Mouse (Mus musculus) gastrocnemius, adult 2 months (tissue): Measurements from ENCODE around the gene Dis3l. TPM values are rescaled to one million over a fixed set of nuclear protein-coding genes. Genes with fewer than 3 reads are reported as not detected.
"Not testable (repeated sequence)": the region's sequence is repeated elsewhere in the genome, so short reads cannot be mapped to it uniquely, and the experiment has no call there.

Experiments
- DNase-seq: peaks from one replicate; pipeline ENCODE4 v3.0.0; 2022
- H3K27ac ChIP-seq: fragments of 200-600 bp; 2 replicates; pipeline ENCODE4 v1.8.1; 2022; ENCODE audit warnings: mild to moderate bottlenecking
- H3K4me3 ChIP-seq: fragments of 200-600 bp; 2 replicates; pipeline ENCODE4 v1.8.1; 2022; ENCODE audit warnings: mild to moderate bottlenecking, moderate library complexity
- CTCF ChIP-seq: fragments of 200-600 bp; IDR thresholded peaks from 2 replicates; pipeline ENCODE4 v1.8.1; 2022; ENCODE audit warnings: antibody characterized with exemption, mild to moderate bottlenecking, moderate library complexity
- intact Hi-C: fragments of 180-260 bp; cut with DNase I; formaldehyde crosslinking; loops from one replicate; pipeline ENCODE4 v1.15.1; 2025
- total RNA-seq, 2 experiments: library from RNA; stranded (reverse); gene quantifications; 2 replicates each; pipeline ENCODE4 v1.2.3; 2021

The Dis3l gene
- total RNA-seq, 2 experiments from 2014 or later: 21.0 to 26.9 TPM

- no peak for TF ChIP-seq CTCF
- Histone ChIP-seq H3K4me3 (no peak overlapping the region), H3K27ac (no peak overlapping the region)
- intact Hi-C loops: no loop called here
- no peak for DNase-seq
These were observed 34.4 kb downstream of the Dis3l start for GRCm38 (mm10) chr9:64306476-64307312.

- H3K27ac ChIP-seq, H3K4me3 ChIP-seq, intact Hi-C loops, DNase-seq: not testable (repeated sequence)
These were observed 38.0 kb downstream of the Dis3l start for GRCm38 (mm10) chr9:64303086-64303485.

- intact Hi-C loops: no loop called here
- Histone ChIP-seq H3K4me3 (peak overlapping the region; percentile 92), H3K27ac (peak overlapping the region; percentile 90; the same call in 1 of the 2 replicates)
These were observed 58.6 kb downstream of the Dis3l start for GRCm38 (mm10) chr9:64282404-64282987.

GRCm38 (mm10) chr9:64281781-64282178 lies 59.3 kb downstream of the Dis3l start:
- Histone ChIP-seq H3K27ac (peak overlapping the region; percentile 90), H3K4me3 (peak overlapping the region; percentile 92)
- DNase-seq: no peak
- intact Hi-C loops: no loop called here
- TF ChIP-seq CTCF: no peak

More at GRCm38 (mm10) chr9:64282404-64282987, 58.6 kb downstream of the Dis3l start:
- TF ChIP-seq CTCF: no peak
- DNase-seq: no peak

- Histone ChIP-seq H3K27ac (peak within 1 kb of the TSS; percentile 90), H3K4me3 (peak within 1 kb of the TSS; percentile 92)
- peak; percentile 98 for DNase-seq
- TF ChIP-seq CTCF: no peak
- intact Hi-C loops: no loop called here
These were observed 59.8 kb downstream of the Dis3l start, which contains the start of gene Tipin for GRCm38 (mm10) chr9:64281105-64281780. TSS of gene Tipin (plus strand) at chr9:64281581.

GRCm38 (mm10) chr9:64278665-64279310 lies 62.3 kb downstream of the Dis3l start:
- intact Hi-C loops: no loop called here
- TF ChIP-seq CTCF: peak; percentile 13; the same call in 1 of the 2 replicates
- DNase-seq: no peak

GRCm38 (mm10) chr9:64277706-64278105 lies 63.4 kb downstream of the Dis3l start:
- peak; percentile 66 for DNase-seq
- Histone ChIP-seq H3K27ac (no peak overlapping the region), H3K4me3 (no peak overlapping the region)
- peak; percentile 91 for TF ChIP-seq CTCF
- intact Hi-C loops: no loop called here

More at GRCm38 (mm10) chr9:64278665-64279310, 62.3 kb downstream of the Dis3l start:
- no peak overlapping the region for H3K27ac ChIP-seq
- H3K4me3 ChIP-seq: no peak overlapping the region

GRCm38 (mm10) chr9:64274919-64275318 lies 66.2 kb downstream of the Dis3l start:
- no peak overlapping the region for H3K27ac ChIP-seq
- TF ChIP-seq CTCF: peak; percentile 35
- no peak overlapping the region for H3K4me3 ChIP-seq
- no peak for DNase-seq
- intact Hi-C loops: loop anchor here (5.0 kb wide), 2 partner anchors 98 to 138 kb away; partner anchors contain the start of gene Snapc5

- no peak for DNase-seq
- intact Hi-C loops: loop anchor here (5.0 kb wide), 2 partner anchors 97 to 137 kb away; partner anchors contain the start of gene Snapc5
- TF ChIP-seq CTCF: no peak
- H3K27ac ChIP-seq: no peak overlapping the region
- H3K4me3 ChIP-seq: no peak overlapping the region
These were observed 66.8 kb downstream of the Dis3l start for GRCm38 (mm10) chr9:64274291-64274690.

GRCm38 (mm10) chr9:64273757-64274156 lies 67.3 kb downstream of the Dis3l start:
- H3K27ac ChIP-seq: no peak overlapping the region
- no peak overlapping the region for H3K4me3 ChIP-seq
- intact Hi-C loops: loop anchor here (5.0 kb wide), 2 partner anchors 96 to 136 kb away; partner anchors contain the start of gene Snapc5
- no peak for TF ChIP-seq CTCF
- no peak for DNase-seq

GRCm38 (mm10) chr9:64272611-64273010 lies 68.5 kb downstream of the Dis3l start:
- H3K27ac ChIP-seq: no peak overlapping the region
- H3K4me3 ChIP-seq: no peak overlapping the region
- intact Hi-C loops: loop anchor here (5.0 kb wide), 2 partner anchors 95 to 135 kb away; partner anchors contain the start of gene Snapc5
- TF ChIP-seq CTCF: peak; percentile 62
- peak; percentile 60 for DNase-seq

- H3K4me3 ChIP-seq: no peak overlapping the region
- intact Hi-C loops: loop anchor here (5.0 kb wide), 2 partner anchors 94 to 134 kb away; partner anchors contain the start of gene Snapc5
- DNase-seq: no peak
- TF ChIP-seq CTCF: no peak
- H3K27ac ChIP-seq: no peak overlapping the region
These were observed 69.8 kb downstream of the Dis3l start for GRCm38 (mm10) chr9:64271249-64271648.

GRCm38 (mm10) chr9:64268836-64269235 lies 72.3 kb downstream of the Dis3l start:
- H3K4me3 ChIP-seq, H3K27ac ChIP-seq, DNase-seq, intact Hi-C loops: not testable (repeated sequence)
